Mouse (Mus musculus) R1 (cell line): ENCODE measurements around the gene Crb1.
A peak's percentile ranks its signal among the peaks of the same experiment; 100 is the strongest.
"Not testable (repeated sequence)": the region's sequence is repeated elsewhere in the genome, so short reads cannot be mapped to it uniquely, and the experiment has no call there.

Experiments used
- DNase-seq: peaks from one replicate; pipeline ENCODE4 v3.0.0-alpha.2; 2018; ENCODE audit warnings: low read depth, low spot score

Gene Crb1

DNA sequence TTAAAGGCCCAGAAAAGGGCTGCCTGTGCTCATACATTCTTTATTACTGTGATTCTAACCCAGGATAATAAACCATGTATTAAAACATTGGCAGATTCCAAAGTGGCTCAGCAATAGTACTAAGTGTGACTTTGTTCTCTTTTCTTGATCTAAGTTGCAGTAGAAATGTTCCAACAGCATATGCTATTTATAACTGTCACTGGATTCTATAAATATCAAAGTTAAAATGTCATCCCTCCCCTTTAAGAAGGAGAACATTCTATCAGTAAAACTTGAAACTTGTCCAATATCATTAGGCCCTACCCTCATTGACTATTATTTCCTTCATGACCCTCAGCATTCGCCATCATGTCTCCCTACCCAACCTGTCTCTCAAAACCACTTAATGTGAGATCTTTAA, 48.1 kb downstream of the Crb1 start:
- no peak for DNase-seq

DNA sequence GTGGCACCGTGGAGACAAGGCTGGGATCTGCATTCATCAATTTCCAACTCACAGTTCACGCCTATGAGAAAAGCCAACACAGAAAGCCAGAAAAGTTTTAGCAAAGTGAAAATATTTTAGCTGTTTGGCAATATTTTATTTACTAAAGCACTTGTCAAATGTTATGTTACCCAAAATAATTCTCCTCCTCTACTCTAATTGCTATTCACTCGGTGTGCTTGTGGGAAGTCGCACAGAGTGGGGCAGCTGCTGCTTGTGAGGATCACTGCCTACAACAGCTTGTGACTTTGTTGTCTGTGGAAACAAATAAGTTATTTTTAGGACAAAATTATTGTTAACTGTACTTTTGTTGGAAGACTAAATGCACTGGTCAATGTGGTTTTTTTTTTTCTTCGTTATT, 48.6 kb downstream of the Crb1 start:
- no peak for DNase-seq

DNA sequence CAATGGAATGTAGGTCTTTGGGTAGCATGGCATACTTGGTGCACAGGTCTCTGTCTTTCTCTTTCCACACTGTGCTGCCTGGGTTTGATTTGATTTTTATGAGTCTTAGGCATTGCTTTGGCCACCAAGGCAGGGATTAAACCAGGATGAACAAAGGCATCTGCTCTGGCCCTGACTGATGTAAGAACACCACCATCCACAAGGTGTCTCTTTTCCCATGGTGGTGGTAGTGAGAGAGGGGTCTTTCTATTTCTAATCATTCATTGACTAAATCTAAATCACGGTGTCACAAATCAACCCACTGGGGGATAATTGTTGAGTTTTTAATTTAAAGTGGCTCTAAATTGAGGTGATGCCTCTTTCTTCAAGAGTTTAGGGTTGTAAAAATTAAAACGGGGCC, 51.5 kb downstream of the Crb1 start:
- DNase-seq, result no peak

DNA sequence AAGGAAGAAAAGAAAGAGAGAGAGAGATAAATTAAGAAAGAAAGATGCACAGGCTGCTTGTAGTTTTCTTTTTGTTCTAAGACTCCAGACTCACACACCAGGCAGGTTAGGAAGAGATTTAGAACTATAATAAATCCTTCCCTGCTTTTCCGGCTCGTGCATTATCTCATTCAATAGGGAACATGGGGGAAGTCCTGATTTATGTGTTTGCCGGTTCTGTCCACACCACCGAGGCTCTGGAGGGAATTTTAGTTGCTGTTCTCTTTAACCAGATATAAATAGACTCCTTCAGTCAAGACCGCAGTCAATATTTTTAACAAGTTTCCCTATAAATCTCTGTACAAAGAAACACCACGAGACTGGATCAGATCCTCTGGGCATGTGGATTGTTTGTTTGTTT, 57.1 kb downstream of the Crb1 start:
- no peak for DNase-seq

DNA sequence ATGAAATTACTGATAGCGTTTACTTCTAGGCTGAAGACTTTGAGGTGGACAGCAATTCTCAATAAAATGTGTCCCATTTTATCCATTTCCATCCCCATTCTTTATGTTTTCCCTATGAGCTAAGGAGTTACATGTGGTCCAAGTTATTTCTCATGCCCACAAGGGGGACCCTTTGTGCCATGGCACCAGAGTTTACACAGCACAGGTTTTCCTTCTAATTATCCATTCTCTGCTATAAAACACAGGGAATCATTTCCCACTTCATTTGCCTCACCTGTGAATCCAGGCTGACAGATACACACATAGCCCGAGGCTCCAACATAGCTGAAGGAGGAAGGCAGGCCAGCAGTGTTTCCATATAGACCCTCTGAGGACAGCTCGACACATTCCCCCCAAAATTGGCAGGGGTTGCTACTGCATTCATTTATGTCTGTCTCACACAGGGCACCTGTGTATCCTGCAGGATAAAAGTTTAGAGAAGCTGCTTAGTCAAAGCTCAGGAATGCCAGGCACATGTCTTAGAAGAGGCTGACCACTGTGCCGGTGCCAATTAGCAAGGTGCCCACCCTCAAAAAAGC, 62.5 kb downstream of the Crb1 start:
- no peak for DNase-seq

DNA sequence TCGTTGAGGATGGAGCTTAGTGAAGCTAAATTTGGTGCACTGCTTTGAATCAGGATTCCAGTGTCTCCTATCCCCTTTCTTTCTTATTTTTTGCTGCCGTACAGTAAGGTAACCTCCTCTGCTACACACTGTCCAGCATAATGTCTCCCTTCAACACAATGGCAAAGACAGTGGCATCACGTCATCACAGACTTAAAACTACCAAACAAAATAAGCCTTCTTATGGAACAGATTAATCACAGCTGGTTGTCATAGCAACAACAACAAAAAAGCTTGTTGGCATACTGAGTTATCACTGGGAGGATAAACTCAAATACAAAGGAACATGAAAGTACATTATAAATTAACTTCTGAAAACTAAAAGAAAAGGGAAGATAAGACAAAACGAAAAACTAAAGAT, 68.0 kb downstream of the Crb1 start:
- DNase-seq, result no peak

DNA sequence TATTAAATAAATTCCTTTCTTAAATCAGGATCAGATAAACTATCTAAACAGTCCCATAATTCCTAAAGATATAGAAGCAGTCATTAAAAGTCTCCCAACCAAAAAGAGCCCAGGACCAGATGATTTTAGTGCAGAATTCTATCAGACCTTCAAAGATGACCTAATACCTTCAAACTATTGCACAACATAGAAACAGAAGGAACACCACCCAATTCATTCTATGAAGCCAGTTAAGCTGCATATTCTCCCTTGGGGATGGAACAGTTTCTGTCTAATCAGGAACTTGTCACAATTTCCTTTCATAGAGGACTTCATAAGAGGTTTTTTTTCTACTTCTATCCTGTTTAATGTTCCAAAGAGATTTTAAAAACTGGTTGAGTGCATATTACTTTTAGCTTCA, 74.4 kb downstream of the Crb1 start:
- DNase-seq, result not testable (repeated sequence)

DNA sequence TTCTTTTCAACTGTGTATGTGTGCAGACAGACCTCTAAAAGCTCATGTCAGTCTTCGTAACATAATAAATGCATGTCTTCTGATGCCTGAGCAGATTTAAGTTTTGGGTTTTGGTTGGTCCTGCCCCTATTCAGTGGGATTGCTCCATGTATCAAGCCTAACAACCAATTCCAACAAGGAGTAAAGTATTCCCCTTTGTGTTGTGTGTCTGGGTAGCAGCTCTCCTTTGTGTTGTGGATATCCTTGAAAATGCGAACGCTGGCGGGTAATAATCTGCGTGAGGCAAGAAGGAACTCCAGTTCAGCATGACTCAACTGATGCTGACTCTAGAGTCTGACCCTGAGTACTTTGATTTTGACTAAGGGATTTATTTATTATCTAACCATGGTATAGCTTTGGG, 75.1 kb downstream of the Crb1 start:
- DNase-seq, result no peak

DNA sequence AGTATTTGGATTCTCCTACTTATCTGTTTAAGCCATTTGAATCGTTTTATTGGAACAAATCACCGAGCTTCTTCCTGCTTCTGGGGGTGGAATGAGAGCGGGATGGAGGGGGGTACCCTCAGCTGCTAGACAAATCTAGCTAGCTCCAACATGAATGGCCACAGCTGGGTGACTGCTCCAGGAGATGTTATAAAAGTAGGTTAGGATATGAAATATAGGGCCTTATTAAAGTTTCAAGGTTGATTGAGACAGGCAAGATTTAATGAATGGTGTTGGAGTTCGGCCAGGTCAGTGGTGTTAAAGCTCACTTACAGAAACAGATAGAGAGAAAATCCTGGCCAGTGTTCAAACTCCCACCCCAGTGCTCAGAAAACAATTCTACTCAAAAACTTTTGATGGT, 84.9 kb downstream of the Crb1 start:
- no peak for DNase-seq

DNA sequence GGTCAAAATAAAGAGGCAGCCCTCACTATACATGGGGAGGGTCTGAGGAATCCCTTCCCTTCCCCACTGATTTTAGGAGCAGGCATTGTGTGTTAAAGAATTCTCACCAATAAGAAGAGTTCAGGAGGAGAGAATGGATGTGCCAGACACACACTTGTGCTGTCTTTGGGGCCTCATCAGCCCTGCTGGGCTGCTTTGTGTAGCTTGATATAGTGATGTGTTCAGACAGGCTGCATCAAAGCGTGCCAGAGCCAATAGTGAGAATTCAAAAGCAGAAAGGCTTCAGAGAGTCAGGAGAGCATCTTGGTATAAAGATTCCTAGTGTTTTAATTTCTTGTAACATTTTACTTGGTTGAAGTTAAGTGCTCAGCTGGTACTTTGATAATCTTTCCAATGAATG, 85.3 kb downstream of the Crb1 start:
- no peak for DNase-seq

DNA sequence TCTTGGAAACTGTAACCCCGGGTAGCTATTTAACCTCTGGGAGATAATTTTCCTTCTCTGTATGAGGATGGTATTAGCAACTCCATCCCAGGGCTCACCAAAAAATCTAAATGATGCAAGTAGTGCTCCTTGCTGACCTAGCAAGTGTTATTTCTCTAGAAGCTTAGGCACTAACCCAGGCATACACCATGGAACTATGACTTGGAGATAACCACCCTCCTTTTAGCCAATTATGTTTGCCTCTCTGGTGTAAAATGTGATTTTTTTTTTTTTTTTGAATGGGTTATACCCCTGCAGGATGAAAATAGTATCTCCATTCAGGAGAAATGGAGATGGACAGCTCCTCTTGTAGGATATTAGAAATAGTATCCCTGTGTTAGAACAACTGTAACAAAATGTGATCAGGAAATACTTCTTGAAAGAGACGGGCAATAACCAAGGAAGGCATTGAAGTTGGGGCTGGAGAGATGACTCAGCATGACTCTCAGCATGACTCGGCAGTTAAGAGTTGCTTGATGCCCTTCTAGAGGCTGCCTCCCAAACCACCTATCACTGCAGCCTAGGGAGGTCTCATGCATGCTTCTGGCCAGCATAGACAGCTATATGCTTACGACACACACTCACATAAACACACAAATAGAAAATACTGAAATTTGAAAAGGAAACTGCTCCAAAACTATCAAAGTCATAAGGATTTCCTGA, 100.1 kb downstream of the Crb1 start:
- DNase-seq, result peak; percentile 4

DNA sequence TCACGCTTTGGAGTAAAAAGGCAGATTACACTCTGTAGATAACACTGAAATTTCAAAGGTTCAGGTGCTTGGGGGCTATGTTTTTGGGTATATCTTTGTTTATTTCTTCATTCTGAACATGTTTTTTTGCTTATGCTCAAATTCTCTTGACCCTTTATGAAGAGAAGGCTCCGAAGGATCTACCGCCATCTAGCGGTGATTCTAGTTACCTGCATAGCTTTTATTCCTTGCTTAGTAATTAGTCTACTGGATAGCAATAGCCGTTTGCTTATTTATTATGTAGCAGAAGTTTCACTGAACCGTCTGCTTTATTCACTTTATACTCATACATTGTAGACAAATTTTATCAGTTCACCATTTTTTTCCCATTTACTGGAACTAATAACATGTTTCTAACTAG, 109.1 kb downstream of the Crb1 start:
- DNase-seq, result peak; percentile 71

DNA sequence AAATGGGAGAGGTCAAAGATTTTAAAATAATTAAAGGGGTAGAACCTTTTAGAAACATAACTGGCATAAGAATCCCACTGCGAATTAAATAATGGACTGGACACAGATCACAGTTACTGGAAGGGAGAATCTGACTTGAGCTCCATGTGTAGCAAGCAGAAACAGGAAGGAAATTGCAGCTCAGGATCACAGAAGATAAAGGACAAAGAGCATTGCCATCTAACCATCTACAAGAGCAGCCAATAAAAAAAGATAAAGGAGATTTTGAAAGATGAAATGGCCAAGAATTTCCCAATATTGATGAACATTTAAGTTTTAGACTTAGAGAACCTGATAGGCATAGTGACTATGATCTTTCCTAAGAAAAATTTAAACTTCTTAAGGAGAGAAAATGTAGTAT, 112.7 kb downstream of the Crb1 start:
- DNase-seq, result no peak

DNA sequence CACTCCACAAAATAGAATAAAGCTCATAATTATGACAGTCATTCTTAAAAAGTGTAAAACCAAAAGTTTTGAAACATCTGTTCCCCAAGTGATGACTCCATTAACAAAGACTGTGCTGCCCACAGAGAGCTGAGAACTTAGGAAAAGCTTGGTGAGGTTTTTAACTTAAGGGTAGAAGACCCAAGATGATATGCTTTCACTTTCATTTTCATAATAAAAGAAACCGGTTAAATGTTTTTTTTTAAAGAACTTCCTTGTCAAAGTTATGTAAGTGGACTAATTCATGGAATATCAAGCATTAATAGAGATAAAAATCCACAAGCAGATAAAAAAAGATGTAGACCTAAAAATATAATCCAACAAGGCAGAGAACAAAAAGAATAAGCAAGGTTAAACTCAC, 113.7 kb downstream of the Crb1 start:
- no peak for DNase-seq

DNA sequence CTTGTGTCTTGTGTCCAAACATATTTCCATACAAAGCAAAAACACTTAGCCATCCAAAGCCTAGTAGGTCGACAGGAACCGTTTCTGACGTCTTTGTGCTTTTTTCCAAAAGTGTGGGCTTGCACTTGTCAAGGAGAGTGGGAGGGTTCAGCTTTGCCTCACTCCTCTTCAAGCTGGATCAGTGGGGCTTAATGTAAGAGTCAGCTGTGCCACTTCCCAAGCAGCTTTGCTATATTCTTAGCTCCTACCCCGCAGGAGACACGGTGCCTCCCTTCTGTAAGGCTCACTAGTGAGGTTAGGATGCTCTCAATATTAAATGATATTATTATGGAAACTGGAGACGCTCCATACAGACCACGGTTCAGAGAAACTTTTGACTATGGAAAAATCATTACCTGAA, 121.3 kb downstream of the Crb1 start:
- no peak for DNase-seq

DNA sequence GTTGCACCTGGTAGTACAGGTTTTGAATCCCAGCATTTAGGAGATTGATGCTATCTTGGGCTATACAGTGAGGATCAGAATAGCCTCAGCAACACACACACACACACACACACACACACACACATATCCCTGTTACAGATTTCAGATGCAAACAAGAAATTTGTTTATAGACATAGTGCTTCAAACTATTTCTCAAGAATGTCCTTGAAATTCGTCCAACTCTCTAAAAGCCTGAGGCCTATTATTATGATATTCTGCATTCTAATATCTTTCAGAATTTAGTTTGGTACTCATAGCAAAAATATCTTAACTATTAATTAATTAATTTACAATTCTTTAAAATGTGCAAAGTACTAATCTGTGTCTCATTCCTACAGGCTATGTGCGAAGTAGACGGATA, 124.9 kb downstream of the Crb1 start:
- no peak for DNase-seq

DNA sequence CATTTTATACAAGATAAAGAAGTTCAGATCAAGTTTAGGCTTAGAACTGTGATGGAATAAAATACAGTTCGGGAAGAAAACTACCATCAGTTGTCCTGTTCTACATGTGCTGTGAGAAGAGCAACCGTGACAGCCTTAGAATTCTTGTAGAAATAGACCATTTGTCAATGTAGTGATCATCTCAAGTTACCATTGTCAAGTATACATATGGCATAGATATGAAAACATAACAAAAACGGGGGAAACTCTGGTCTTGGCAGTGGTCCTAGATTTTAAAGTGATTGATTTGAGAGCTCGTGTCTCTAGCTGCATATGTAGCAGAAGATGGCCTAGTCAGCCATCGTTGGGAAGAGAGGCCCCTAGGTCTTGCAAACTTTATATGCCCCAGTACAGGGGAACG, 127.7 kb downstream of the Crb1 start:
- DNase-seq, result no peak

DNA sequence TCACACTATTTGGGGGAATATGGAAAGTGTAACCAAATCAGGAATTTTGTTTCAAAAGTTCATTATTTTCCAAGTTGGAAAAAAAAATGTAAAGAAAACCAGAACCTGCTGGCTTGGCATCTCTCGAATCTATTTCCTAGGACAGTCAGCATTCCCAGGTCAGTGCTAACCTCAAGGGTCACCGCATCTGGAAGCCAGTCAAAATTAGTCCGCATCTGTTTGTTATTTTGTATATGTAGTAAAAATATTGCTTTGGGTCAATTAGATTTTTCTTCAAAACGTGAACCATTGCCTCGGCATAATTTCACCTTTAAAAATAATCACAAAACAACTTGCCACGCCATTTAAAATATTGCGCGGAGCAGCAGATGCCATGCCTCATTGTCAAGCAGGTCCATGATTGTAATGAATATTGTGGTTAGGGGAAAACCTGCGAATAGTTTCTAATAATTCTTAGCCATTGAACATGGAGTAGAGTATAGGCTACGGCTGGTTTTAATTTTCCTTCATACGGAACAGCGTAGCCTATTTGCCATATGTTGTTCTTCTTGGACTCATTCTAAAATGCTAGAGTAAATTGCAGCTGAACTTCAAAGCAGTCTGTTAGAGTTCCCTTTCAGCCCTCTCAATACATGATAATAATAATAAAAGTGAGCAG, 130.0 kb downstream of the Crb1 start:
- no peak for DNase-seq

DNA sequence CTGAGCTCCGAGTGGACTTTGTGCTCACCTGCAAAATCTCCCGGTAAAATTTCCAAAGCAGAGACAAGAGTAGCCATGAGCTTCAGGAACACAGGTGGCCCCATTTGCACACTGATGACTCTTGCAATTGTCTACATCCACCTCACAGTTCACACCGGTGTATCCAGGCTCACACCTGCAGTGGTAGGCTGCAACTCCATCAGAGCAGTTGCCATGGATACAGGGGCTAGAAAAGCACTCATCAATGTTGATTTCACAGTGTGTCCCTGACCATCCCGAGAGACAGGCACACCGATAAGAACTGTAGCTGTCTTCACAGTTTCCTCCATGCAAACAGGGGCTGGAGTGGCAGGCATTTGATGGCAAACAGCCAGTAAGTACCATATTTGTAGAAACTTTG, 140.1 kb downstream of the Crb1 start:
- peak; percentile 21 for DNase-seq

DNA sequence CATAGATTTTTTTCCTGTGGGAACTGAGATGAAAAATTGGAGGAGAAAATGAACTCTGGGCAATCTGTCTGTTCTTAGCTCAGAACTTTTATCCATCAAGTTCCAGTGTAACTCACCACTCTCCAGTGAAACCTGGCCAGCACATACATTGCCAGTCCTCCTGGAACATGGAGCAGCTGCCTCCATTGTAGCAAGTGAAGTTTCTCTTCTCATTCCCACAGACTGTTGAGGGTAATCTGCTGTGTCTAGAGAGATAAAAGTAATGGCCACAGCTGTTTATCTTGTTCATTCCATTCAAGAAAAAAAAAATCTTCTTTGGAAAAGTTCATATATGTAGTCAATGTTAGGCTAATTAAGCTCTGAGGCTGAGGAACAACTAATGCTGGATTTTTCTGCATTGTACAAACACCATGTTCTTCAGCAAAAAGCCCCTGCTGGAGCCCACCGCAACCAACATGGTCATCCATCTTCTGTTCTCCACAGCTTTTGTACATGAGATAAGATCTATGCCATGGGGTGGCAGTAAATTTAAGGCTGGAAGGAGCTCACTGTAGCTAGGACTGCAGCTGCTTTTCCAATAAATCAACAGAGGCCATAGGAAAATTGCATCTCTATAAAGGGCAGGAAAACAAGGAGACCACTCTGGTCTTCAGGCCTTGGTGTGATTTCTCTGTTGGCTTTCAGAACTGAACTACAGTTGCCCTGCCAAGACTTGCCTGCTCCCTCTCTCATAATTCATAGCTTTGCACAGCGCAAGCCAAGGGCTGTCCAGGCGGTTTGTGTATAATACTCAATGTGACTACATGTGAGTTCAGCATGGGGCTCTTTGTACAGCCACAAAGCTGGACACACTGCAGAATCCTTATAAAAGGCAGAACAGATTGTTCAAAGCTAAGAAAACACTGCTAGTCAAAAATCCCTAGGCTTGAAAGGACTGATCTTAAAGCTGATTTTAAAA, 142.0 kb downstream of the Crb1 start:
- DNase-seq, result no peak

DNA sequence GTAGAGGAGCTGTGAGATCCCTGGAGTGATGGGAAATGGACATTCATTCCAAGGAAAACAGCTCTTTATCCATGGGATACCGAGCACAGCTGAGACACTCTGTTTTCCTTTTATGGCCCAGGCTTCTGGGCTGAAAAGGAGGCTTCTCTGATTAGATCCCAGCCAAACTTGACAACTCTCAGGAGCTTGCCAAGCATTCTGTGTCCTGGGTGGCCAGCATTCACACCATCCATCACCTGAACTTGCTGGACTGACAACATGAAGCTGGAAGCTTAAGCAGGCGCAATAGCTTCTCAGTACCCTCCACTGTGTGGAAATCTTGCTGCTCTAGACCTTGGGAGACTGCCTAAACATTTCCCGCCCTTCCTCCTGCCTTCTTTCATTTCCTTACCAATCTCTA, 144.3 kb downstream of the Crb1 start:
- DNase-seq, result no peak

DNA sequence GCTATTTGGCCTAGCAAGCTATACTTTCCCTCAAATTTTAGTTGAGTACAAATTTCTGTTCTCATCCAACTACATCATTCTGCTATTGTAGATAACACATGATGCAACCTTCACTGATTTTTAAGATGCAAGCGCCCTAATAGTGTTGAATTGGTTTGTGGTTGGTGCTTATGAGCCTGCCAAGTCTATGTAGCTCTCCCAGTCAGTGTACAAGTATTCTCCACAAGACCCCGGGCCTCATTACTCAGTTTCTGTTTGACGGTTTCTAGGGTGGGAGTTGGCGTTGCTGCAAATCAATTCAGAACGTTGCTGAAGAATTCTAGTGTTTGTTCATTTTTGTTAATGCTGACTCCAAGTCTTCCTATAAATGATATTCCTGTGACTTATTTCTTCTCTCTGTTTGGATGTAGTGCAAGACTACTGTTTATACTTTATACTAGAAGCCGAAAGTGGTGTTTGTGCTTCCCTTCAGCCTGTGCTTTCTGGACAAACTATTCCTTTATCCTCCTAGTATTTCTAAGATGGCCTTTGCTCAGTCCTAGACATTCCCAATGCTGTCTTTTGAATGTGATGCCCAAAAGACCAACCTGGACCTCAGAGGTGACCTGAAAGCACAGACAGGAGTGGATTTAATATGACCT, 152.5 kb downstream of the Crb1 start:
- DNase-seq, result no peak
